Mouse (Mus musculus) MEL (cell line): ENCODE results near the gene Clock. TPM values are rescaled to one million over a fixed set of nuclear protein-coding genes. Genes with fewer than 3 reads are reported as not detected.

Experiments used
- DNase-seq: peaks from one replicate; pipeline ENCODE4 v3.0.0; 2011; ENCODE audit warnings: low read depth, low spot score
- H3K27ac ChIP-seq: 2 replicates; pipeline ENCODE4 v1.5.1; 2012; ENCODE audit warnings: low read depth, mild to moderate bottlenecking, control low read depth, low read length, moderate library complexity; ENCODE audit not compliant: control insufficient read depth
- H3K27me3 ChIP-seq, 2 experiments: fragments of 150-350 bp in 1 of 2; sonication (generic) in 1 of 2; 2 replicates each; pipeline ENCODE4 v1.6.1; 2012; ENCODE audit warnings: low read length in 2 of 2, mild to moderate bottlenecking in 2 of 2, improper control_type of control experiment in 1 of 2, moderate library complexity in 1 of 2; ENCODE audit not compliant: insufficient read depth in 2 of 2, control insufficient read depth in 1 of 2
- H3K36me3 ChIP-seq, 2 experiments: 2 replicates each; pipeline ENCODE4 v1.6.1; 2012 to 2014; ENCODE audit warnings: low read length in 2 of 2, improper control_type of control experiment in 1 of 2, inconsistent platforms in 1 of 2, mild to moderate bottlenecking in 1 of 2; ENCODE audit not compliant: insufficient read depth in 2 of 2, control insufficient read depth in 1 of 2
- H3K4me1 ChIP-seq, 2 experiments: fragments of 150-350 bp in 1 of 2; sonication (generic) in 1 of 2; 2 replicates each; pipeline ENCODE4 v1.6.1; 2012; ENCODE audit warnings: low read length in 2 of 2, improper control_type of control experiment in 1 of 2, mild to moderate bottlenecking in 1 of 2; ENCODE audit not compliant: insufficient read depth in 2 of 2, control insufficient read depth in 1 of 2
- H3K4me3 ChIP-seq, 2 experiments: fragments of 150-350 bp in 1 of 2; sonication (generic) in 1 of 2; 2 replicates each; pipeline ENCODE4 v1.5.1; 2012; ENCODE audit warnings: low read depth in 2 of 2, low read length in 2 of 2, mild to moderate bottlenecking in 2 of 2, moderate library complexity in 2 of 2, control low read depth in 1 of 2, improper control_type of control experiment in 1 of 2; ENCODE audit not compliant: control insufficient read depth in 1 of 2, insufficient read depth in 1 of 2
- H3K79me2 ChIP-seq: 2 replicates; pipeline ENCODE4 v1.6.1; 2012; ENCODE audit warnings: mild to moderate bottlenecking, low read length, moderate library complexity; ENCODE audit not compliant: control insufficient read depth, poor library complexity, insufficient read depth
- H3K9ac ChIP-seq: 2 replicates; pipeline ENCODE4 v1.6.1; 2012; ENCODE audit warnings: low read depth, mild to moderate bottlenecking, control low read depth, low read length, moderate library complexity; ENCODE audit not compliant: control insufficient read depth, poor library complexity, severe bottlenecking
- H3K9me3 ChIP-seq: fragments of 150-350 bp; sonication (generic); replicated peaks from 2 replicates; pipeline ENCODE4 v1.6.1; 2012; ENCODE audit warnings: mild to moderate bottlenecking, low read length, improper control_type of control experiment, moderate library complexity; ENCODE audit not compliant: insufficient read depth
- CTCF ChIP-seq, 3 experiments: IDR thresholded peaks in 2 of 3; conservative IDR thresholded peaks in 1 of 3; 2 replicates each; pipeline ENCODE4 v1.5.1; 2011 to 2012; ENCODE audit warnings: low read length in 3 of 3, low read depth in 2 of 3, mild to moderate bottlenecking in 2 of 3, improper control_type of control experiment in 1 of 3, inconsistent platforms in 1 of 3, mixed read lengths in 1 of 3, moderate library complexity in 1 of 3; ENCODE audit not compliant: control insufficient read depth in 1 of 3, insufficient read depth in 1 of 3, poor library complexity in 1 of 3, severe bottlenecking in 1 of 3
- E2F4 ChIP-seq: IDR thresholded peaks from 2 replicates; pipeline ENCODE4 v1.6.1; 2011; ENCODE audit warnings: low read depth, low read length, improper control_type of control experiment, borderline replicate concordance
- EP300 ChIP-seq, 2 experiments: IDR thresholded peaks; 2 replicates each; pipeline ENCODE4 v1.6.1; 2011; ENCODE audit warnings: improper control_type of control experiment in 2 of 2, low read length in 2 of 2, low read depth in 1 of 2, mild to moderate bottlenecking in 1 of 2
- ETS1 ChIP-seq: IDR thresholded peaks from 2 replicates; pipeline ENCODE4 v1.6.1; 2012; ENCODE audit warnings: low read depth, mild to moderate bottlenecking, inconsistent platforms, low read length, improper control_type of control experiment, moderate library complexity
- JUND ChIP-seq: IDR thresholded peaks from 2 replicates; pipeline ENCODE4 v1.6.1; 2011; ENCODE audit warnings: low read depth, mild to moderate bottlenecking, improper control_type of control experiment, low read length
- MAFK ChIP-seq: IDR thresholded peaks from 2 replicates; pipeline ENCODE4 v1.6.1; 2011; ENCODE audit warnings: low read depth, mild to moderate bottlenecking, low read length, improper control_type of control experiment, borderline replicate concordance
- MYB ChIP-seq: IDR thresholded peaks from 2 replicates; pipeline ENCODE4 v1.6.1; 2011; ENCODE audit warnings: mild to moderate bottlenecking, low read depth, low read length, improper control_type of control experiment
- NELFE ChIP-seq: IDR thresholded peaks from 2 replicates; pipeline ENCODE4 v1.6.1; 2011; ENCODE audit warnings: low read depth, low read length, improper control_type of control experiment
- POLR2A ChIP-seq, 2 experiments: IDR thresholded peaks; 2 replicates each; pipeline ENCODE4 v1.6.1; 2011 to 2012; ENCODE audit warnings: low read length in 2 of 2, mild to moderate bottlenecking in 2 of 2, control low read depth in 1 of 2, improper control_type of control experiment in 1 of 2, low read depth in 1 of 2, moderate library complexity in 1 of 2; ENCODE audit not compliant: control insufficient read depth in 1 of 2, insufficient read depth in 1 of 2, poor library complexity in 1 of 2
- POLR2AphosphoS2 ChIP-seq: IDR thresholded peaks from 2 replicates; pipeline ENCODE4 v1.6.1; 2011; ENCODE audit warnings: low read length, improper control_type of control experiment
- RAD21 ChIP-seq: IDR thresholded peaks from 2 replicates; pipeline ENCODE4 v1.6.1; 2011; ENCODE audit warnings: mild to moderate bottlenecking, low read depth, low read length, improper control_type of control experiment
- RCOR1 ChIP-seq: IDR thresholded peaks from 2 replicates; pipeline ENCODE4 v1.6.1; 2012; ENCODE audit warnings: low read depth, mild to moderate bottlenecking, inconsistent platforms, low read length, improper control_type of control experiment
- TAL1 ChIP-seq: IDR thresholded peaks from 2 replicates; pipeline ENCODE4 v1.6.1; 2012; ENCODE audit warnings: mild to moderate bottlenecking, inconsistent platforms, low read length, moderate library complexity, mixed read lengths
- TCF12 ChIP-seq: IDR thresholded peaks from 2 replicates; pipeline ENCODE4 v1.6.1; 2014; ENCODE audit warnings: low read depth, mild to moderate bottlenecking, inconsistent platforms, low read length, improper control_type of control experiment, moderate library complexity
- USF2 ChIP-seq, 2 experiments: IDR thresholded peaks; 2 replicates each; pipeline ENCODE4 v1.6.1; 2011 to 2012; ENCODE audit warnings: improper control_type of control experiment in 2 of 2, low read length in 2 of 2, borderline replicate concordance in 1 of 2, inconsistent platforms in 1 of 2, low read depth in 1 of 2, mild to moderate bottlenecking in 1 of 2; ENCODE audit not compliant: insufficient read depth in 1 of 2
- ZC3H11A ChIP-seq: IDR thresholded peaks from 2 replicates; pipeline ENCODE4 v1.6.1; 2012; ENCODE audit warnings: low read depth, mild to moderate bottlenecking, inconsistent platforms, low read length, improper control_type of control experiment
- ZKSCAN1 ChIP-seq: IDR thresholded peaks from 2 replicates; pipeline ENCODE4 v1.6.1; 2012; ENCODE audit warnings: low read depth, mild to moderate bottlenecking, inconsistent platforms, low read length, improper control_type of control experiment, moderate library complexity
- ZNF384 ChIP-seq: IDR thresholded peaks from 2 replicates; pipeline ENCODE4 v1.6.1; 2012; ENCODE audit warnings: low read depth, mild to moderate bottlenecking, inconsistent platforms, low read length, improper control_type of control experiment
- polyA plus RNA-seq, 2 experiments: library from polyadenylated mRNA; stranded (reverse) in 1 of 2; unstranded in 1 of 2; fragments of >175 nt in 1 of 2; fragments of >200 nt in 1 of 2; gene quantifications; 2 replicates each; pipeline versions ENCODE4 v1.2.1 to v1.2.4; 2012; ENCODE audit warnings: low replicate concordance in 2 of 2, low read depth in 1 of 2; ENCODE audit not compliant: insufficient read length in 2 of 2, insufficient read depth in 1 of 2, missing spikeins in 1 of 2
- total RNA-seq: library from RNA; depleted of rRNA; stranded (reverse); fragments of 300-350 nt; gene quantifications from 2 replicates; pipeline ENCODE4 v1.2.3, GENCODE M21; 2012

The Clock gene
- total and polyA plus RNA-seq, 3 experiments: 4.1 to 77.5 (median 6.3) TPM

GRCm38 (mm10) chr5:76163828-76164390 is 140.7 kb downstream of the Clock start:
- Histone ChIP-seq H3K4me1 (peaks cover 4 to 8% of the 10 kb centered on the region in 2 experiments), H3K27me3 (no peaks in the 10 kb centered on the region), H3K9me3 (no peaks in the 10 kb centered on the region), H3K79me2 (no peaks in the 10 kb centered on the region), H3K27ac (no peak overlapping the region), H3K36me3 (peaks cover 0 to 5% of the 10 kb centered on the region in 2 experiments; a peak in 2 of 4 replicates), H3K9ac (no peak overlapping the region), H3K4me3 (no peak overlapping the region)
- no peak for DNase-seq
- TF ChIP-seq POLR2AphosphoS2 (no peak), ZKSCAN1 (no peak), E2F4 (no peak), NELFE (no peak), ZC3H11A (no peak), TAL1 (no peak), MYB (no peak), ETS1 (no peak), POLR2A (IDR thresholded peaks at IDR 0.05; ENCODE audit: control insufficient read depth in 1 of 2, insufficient read depth in 1 of 2, low read depth in 1 of 2, low read length in 2 of 2, poor library complexity in 1 of 2) (no peak), CTCF (IDR thresholded peaks at IDR 0.05 in 2 of 3, conservative IDR thresholded peaks at IDR 0.05 in 1 of 3; ENCODE audit: control insufficient read depth in 1 of 3, insufficient read depth in 1 of 3, low read depth in 2 of 3, low read length in 3 of 3, poor library complexity in 1 of 3, severe bottlenecking in 1 of 3) (no peak), ZNF384 (no peak), RCOR1 (no peak), MAFK (no peak), TCF12 (no peak), USF2 (IDR thresholded peaks at IDR 0.05; ENCODE audit: borderline replicate concordance in 1 of 2, insufficient read depth in 1 of 2, low read depth in 1 of 2, low read length in 2 of 2) (no peak), EP300 (IDR thresholded peaks at IDR 0.05; ENCODE audit: low read depth in 1 of 2, low read length in 2 of 2) (no peak), JUND (no peak), RAD21 (no peak)

DNA sequence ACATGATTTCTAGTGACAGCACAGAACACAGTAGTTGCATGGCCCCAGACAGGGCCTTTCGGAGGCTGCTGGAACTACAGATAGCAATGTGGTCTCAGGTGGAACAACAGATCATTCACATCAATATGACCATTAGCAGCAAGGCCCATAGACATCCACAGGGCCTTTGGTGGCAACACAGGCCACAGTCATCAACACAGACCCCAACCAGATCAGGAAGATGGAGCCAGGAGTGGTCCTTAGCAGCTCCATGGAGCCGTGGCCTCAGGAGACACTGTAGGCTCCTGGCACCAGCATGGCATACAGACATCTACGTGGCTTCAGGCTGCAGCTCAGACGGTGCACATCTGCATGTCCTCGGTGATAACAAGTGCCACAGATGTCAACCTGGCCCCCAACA is 141.7 kb downstream of the Clock start:
- no peak overlapping the region for H3K9ac ChIP-seq
- no peaks in the 10 kb centered on the region for H3K27me3 ChIP-seq
- H3K36me3 ChIP-seq: peaks cover 0 to 5% of the 10 kb centered on the region in 2 experiments; a peak in 2 of 4 replicates
- no peak for DNase-seq
- H3K9me3 ChIP-seq: no peaks in the 10 kb centered on the region
- TF ChIP-seq MAFK (no peak), RCOR1 (no peak), RAD21 (no peak), CTCF (IDR thresholded peaks at IDR 0.05 in 2 of 3, conservative IDR thresholded peaks at IDR 0.05 in 1 of 3; ENCODE audit: control insufficient read depth in 1 of 3, insufficient read depth in 1 of 3, low read depth in 2 of 3, low read length in 3 of 3, poor library complexity in 1 of 3, severe bottlenecking in 1 of 3) (no peak), ZNF384 (no peak), TAL1 (no peak)
- H3K4me1 ChIP-seq: peaks cover 4 to 8% of the 10 kb centered on the region in 2 experiments
- no peaks in the 10 kb centered on the region for H3K79me2 ChIP-seq
- no peak overlapping the region for H3K27ac ChIP-seq
- no peak overlapping the region for H3K4me3 ChIP-seq
